Mouse (Mus musculus) lung, embryonic 16.5 days (tissue): ENCODE measurements around the gene Arfgef2. TPM values are rescaled to one million over a fixed set of nuclear protein-coding genes. Genes with fewer than 3 reads are reported as not detected.

ENCODE experiments used
- ATAC-seq: fragments of 200-750 bp; cut with Nextera tagmentation; 2 replicates; pipeline ENCODE4 v1.8.0; 2017; ENCODE audit warnings: low read depth, mild to moderate bottlenecking, moderate library complexity
- H3K27ac ChIP-seq: fragments of 300-500 bp; sonication (generic); 2 replicates; pipeline ENCODE4 v1.5.1; 2014; ENCODE audit warnings: mild to moderate bottlenecking, control low read depth, low read length
- H3K27me3 ChIP-seq: fragments of 300-500 bp; sonication (generic); 2 replicates; pipeline ENCODE4 v1.6.1; 2014; ENCODE audit warnings: low read depth, low read length, mixed read lengths; ENCODE audit not compliant: control insufficient read depth, insufficient read depth
- H3K36me3 ChIP-seq: fragments of 300-500 bp; sonication (generic); 2 replicates; pipeline ENCODE4 v1.6.1; 2014; ENCODE audit warnings: low read length; ENCODE audit not compliant: control insufficient read depth, insufficient read depth
- H3K4me1 ChIP-seq: fragments of 300-500 bp; sonication (generic); replicated peaks from 2 replicates; pipeline ENCODE4 v1.6.1; 2014; ENCODE audit warnings: low read length, mixed read lengths; ENCODE audit not compliant: control insufficient read depth, insufficient read depth
- H3K4me2 ChIP-seq: fragments of 300-500 bp; sonication (generic); 2 replicates; pipeline ENCODE4 v1.6.1; 2014; ENCODE audit warnings: low read depth, low read length, control low read depth
- H3K4me3 ChIP-seq: fragments of 300-500 bp; sonication (generic); 2 replicates; pipeline ENCODE4 v1.5.1; 2014; ENCODE audit warnings: mild to moderate bottlenecking, low read length, control low read depth
- H3K9ac ChIP-seq: fragments of 300-500 bp; sonication (generic); 2 replicates; pipeline ENCODE4 v1.6.1; 2014; ENCODE audit warnings: low read length, control low read depth
- H3K9me3 ChIP-seq: fragments of 300-500 bp; sonication (generic); 2 replicates; pipeline ENCODE4 v1.6.1; 2016; ENCODE audit warnings: low read length; ENCODE audit not compliant: control insufficient read depth
- WGBS: fragments of 180-500 bp; shearing (Covaris S2); extraction: QIAGEN DNeasy Blood & Tissue Kit; methylation state at CpG from one replicate; pipeline ENCODE4 v1.1.7; 2014; 5-methylcytosine and 5-hydroxymethylcytosine counted together
- polyA plus RNA-seq: library from polyadenylated mRNA; unstranded; fragments of >200 nt; fragmentation: Nextera tagmentation; extraction: Ambion mirVana; gene quantifications from 2 replicates; pipeline ENCODE4 v1.2.1, GENCODE M21; 2015

The Arfgef2 gene
- polyA plus RNA-seq, 1 experiment from 2014 or later = 5.8 TPM

- Histone ChIP-seq H3K36me3 (peaks cover 42% of the 10 kb centered on the region), H3K27me3 (no peaks in the 10 kb centered on the region), H3K4me2 (no peak overlapping the region), H3K27ac (no peak overlapping the region), H3K4me3 (no peak overlapping the region), H3K9ac (no peak overlapping the region), H3K9me3 (no peaks in the 10 kb centered on the region), H3K4me1 (no peaks in the 10 kb centered on the region)
- 67% methylated on average over 3 of the region's 3 CpGs for WGBS
- ATAC-seq = no peak
These were observed 57.1 kb downstream of the Arfgef2 start for GRCm38 (mm10) chr2:166862505-166862904.

- no peaks in the 10 kb centered on the region for H3K9me3 ChIP-seq
- 0 out of 2 replicates have a peak, but pooled peaks cover 3% of the 10 kb centered on the region for H3K4me1 ChIP-seq
- H3K4me2 ChIP-seq = no peak overlapping the region
- ATAC-seq = no peak
- no peak overlapping the region for H3K27ac ChIP-seq
- WGBS = 76% methylated on average over 10 of the region's 10 CpGs
- H3K4me3 ChIP-seq = no peak overlapping the region
- peaks cover 37% of the 10 kb centered on the region for H3K36me3 ChIP-seq
- H3K9ac ChIP-seq = no peak overlapping the region
- no peaks in the 10 kb centered on the region for H3K27me3 ChIP-seq
These were observed 60.1 kb downstream of the Arfgef2 start for GRCm38 (mm10) chr2:166865476-166865875.

DNA sequence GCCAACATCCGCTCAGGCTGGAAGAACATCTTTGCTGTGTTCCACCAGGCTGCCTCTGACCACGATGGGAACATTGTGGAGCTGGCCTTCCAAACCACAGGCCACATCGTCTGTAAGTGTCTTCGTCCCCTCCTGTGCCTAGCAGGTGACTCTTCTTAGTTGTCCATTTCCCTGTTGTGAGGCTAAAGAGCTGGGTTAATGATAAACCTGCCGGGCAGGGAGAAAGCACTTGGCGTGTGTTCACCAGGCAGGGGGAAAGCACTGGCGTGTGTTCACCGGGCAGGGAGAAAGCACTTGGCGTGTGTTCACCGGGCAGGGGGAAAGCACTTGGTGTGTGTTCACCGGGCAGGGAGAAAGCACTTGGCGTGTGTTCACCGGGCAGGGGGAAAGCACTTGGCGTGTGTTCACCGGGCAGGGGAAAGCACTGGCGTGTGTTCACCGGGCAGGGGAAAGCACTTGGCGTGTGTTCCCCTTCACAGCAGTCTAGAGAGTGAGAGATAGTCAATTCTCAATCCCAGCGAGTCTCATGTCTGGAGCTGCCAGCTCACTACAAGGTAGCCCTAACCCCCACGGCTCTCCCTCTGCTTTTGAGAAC, 65.0 kb downstream of the Arfgef2 start:
- ATAC-seq = no peak
- Histone ChIP-seq H3K27me3 (no peaks in the 10 kb centered on the region), H3K4me3 (no peak overlapping the region), H3K36me3 (peaks cover 35% of the 10 kb centered on the region), H3K9me3 (no peaks in the 10 kb centered on the region), H3K9ac (no peak overlapping the region), H3K27ac (no peak overlapping the region), H3K4me2 (no peak overlapping the region), H3K4me1 (0 out of 2 replicates have a peak, but pooled peaks cover 3% of the 10 kb centered on the region)
- 69% methylated on average over 20 of the region's 20 CpGs for WGBS

DNA sequence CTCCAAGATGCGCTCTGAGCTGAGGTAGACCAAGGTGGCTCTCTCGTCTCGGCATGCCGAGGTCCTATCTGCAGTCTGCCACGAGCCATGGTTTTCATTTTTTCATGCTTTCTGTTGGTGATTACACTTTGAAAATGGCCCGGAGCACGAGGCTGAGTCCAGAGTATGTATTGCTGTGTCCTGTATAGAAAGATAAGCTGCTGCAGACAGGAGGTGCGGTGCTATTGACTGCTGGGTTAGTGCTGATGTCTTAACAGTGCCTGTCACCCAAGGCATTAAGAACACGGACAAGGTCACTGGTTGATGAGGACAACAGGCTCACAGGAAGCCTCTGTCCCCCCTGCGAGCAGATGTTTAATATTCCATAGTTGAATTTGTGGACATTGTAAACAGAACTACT, 65.5 kb downstream of the Arfgef2 start:
- ATAC-seq = no peak
- 59% methylated on average over 10 of the region's 10 CpGs for WGBS
- H3K36me3 ChIP-seq = peaks cover 30% of the 10 kb centered on the region

DNA sequence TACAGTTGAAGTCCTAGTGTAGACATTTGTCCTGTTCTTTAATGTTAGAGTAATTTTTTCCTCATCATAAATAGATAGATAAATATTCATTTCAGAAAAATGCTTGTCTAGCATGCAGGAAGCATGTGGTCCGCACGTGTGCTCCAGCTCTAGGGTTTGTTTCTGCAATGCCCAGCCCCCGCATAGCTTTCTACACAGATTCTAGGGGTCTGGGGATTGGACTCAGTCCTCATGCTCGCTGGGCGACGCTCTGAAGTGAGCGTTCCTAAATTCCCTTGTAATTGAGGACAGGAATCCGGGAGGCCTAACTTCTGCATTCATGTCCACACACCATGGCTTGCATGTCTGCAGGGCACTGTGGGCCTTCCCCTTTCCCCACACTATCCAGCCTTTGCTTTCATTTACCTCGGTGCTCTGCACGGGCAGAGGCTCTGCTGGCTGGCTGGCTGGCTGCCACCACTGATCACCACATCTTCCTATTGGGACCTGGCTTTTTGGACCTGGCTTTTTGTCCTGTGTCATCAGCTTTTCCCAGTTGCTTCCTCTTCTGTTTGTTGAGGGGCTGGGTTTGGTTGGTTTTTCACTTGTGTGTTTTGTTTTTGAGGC, 69.4 kb downstream of the Arfgef2 start:
- 84% methylated on average over 10 of the region's 10 CpGs for WGBS
- 0 out of 2 replicates have a peak, but pooled peaks cover 3% of the 10 kb centered on the region for H3K4me1 ChIP-seq
- ATAC-seq = no peak
- no peak overlapping the region for H3K27ac ChIP-seq
- H3K4me2 ChIP-seq = no peak overlapping the region
- peaks cover 22% of the 10 kb centered on the region for H3K36me3 ChIP-seq
- H3K27me3 ChIP-seq = no peaks in the 10 kb centered on the region
- H3K4me3 ChIP-seq = no peak overlapping the region
- H3K9ac ChIP-seq = no peak overlapping the region
- no peaks in the 10 kb centered on the region for H3K9me3 ChIP-seq

More for the DNA sequence above, 65.5 kb downstream of the Arfgef2 start:
- Histone ChIP-seq H3K9me3 (no peaks in the 10 kb centered on the region), H3K4me1 (0 out of 2 replicates have a peak, but pooled peaks cover 3% of the 10 kb centered on the region), H3K27ac (no peak overlapping the region), H3K4me3 (no peak overlapping the region), H3K9ac (no peak overlapping the region), H3K4me2 (no peak overlapping the region), H3K27me3 (no peaks in the 10 kb centered on the region)

DNA sequence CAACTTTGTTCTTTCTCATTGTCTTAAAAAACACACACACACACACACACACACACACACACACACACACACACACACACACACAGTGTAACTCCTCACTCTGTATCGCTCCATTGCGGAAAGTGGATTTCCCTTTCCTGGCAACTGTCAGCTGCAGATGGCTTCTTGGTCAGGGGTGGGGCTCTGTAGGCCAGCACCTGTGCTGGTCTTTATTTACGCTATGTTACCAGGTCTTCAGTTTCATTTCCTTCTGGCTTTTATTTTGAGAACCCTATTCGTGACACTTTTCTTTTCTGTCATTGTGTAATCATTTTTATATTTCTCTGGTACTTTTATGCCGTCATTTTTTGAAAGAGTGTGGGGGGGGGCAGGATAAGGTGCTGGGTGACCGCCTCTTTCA, 70.2 kb downstream of the Arfgef2 start:
- 80% methylated on average over 6 of the region's 6 CpGs for WGBS
- Histone ChIP-seq H3K36me3 (peaks cover 19% of the 10 kb centered on the region), H3K27ac (no peak overlapping the region), H3K27me3 (no peaks in the 10 kb centered on the region), H3K4me1 (no peaks in the 10 kb centered on the region), H3K4me3 (no peak overlapping the region), H3K4me2 (no peak overlapping the region), H3K9ac (no peak overlapping the region), H3K9me3 (no peaks in the 10 kb centered on the region)
- ATAC-seq = no peak

GRCm38 (mm10) chr2:166876331-166876730, 70.9 kb downstream of the Arfgef2 start:
- H3K36me3 ChIP-seq = peaks cover 19% of the 10 kb centered on the region

DNA sequence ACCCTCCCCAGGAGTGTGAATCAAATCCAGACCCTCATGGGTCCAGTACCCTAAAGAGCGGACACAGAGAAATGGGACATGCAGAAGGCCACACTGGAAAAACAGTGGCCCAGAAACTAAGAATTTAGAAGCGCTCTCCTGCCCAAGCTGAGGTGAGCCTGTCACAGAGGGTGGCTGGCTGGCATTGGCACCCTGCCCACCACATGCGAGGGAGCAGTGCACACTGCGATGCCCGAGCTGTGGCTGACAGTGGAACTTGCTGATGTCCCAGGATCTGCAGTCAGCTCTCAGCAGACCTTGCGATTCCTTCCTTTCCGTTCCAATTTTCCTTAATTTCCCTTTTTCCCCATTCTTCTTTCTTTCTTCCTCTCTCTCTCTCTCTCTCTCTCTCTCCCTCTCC, 79.7 kb downstream of the Arfgef2 start:
- WGBS = 83% methylated on average over 7 of the region's 7 CpGs
- no peak overlapping the region for H3K9ac ChIP-seq
- H3K36me3 ChIP-seq = peaks cover 5% of the 10 kb centered on the region; the same call in 1 of the 2 replicates

More at GRCm38 (mm10) chr2:166876331-166876730, 70.9 kb downstream of the Arfgef2 start:
- Histone ChIP-seq H3K4me2 (no peak overlapping the region), H3K4me1 (no peaks in the 10 kb centered on the region), H3K27me3 (no peaks in the 10 kb centered on the region), H3K4me3 (no peak overlapping the region), H3K9ac (no peak overlapping the region), H3K9me3 (no peaks in the 10 kb centered on the region), H3K27ac (no peak overlapping the region)
- 78% methylated on average over 10 of the region's 10 CpGs for WGBS
- ATAC-seq = no peak

DNA sequence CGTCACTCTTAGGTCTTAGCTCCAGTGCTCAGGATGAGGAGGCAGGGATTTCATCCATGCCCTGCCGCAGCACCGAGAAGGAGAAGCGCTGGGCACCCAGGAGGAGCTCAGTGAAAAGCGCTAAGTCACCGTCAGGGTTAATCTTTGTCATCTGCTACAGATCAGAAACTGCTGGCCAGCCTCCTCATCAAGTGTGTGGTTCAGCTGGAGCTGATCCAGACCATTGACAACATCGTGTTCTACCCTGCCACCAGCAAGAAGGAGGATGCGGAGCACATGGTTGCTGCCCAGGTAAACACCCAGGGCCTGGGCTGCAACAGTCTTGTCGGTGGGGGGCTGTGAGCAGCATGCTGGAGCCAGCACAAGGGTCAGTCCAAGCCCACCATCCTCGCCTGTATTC, 80.2 kb downstream of the Arfgef2 start:
- Histone ChIP-seq H3K9me3 (no peaks in the 10 kb centered on the region), H3K36me3 (peaks cover 8% of the 10 kb centered on the region; the same call in 1 of the 2 replicates), H3K27ac (no peak overlapping the region), H3K9ac (no peak overlapping the region), H3K4me1 (no peaks in the 10 kb centered on the region), H3K27me3 (no peaks in the 10 kb centered on the region), H3K4me2 (no peak overlapping the region), H3K4me3 (no peak overlapping the region)
- 65% methylated on average over 10 of the region's 10 CpGs for WGBS
- ATAC-seq = no peak

More for the DNA sequence above, 79.7 kb downstream of the Arfgef2 start:
- no peaks in the 10 kb centered on the region for H3K4me1 ChIP-seq
- H3K4me2 ChIP-seq = no peak overlapping the region
- ATAC-seq = no peak
- no peaks in the 10 kb centered on the region for H3K9me3 ChIP-seq
- no peak overlapping the region for H3K27ac ChIP-seq
- H3K27me3 ChIP-seq = no peaks in the 10 kb centered on the region
- H3K4me3 ChIP-seq = no peak overlapping the region
